8 mouse cellular contexts compared by ENCODE assay signal in the genomic region with DNA sequence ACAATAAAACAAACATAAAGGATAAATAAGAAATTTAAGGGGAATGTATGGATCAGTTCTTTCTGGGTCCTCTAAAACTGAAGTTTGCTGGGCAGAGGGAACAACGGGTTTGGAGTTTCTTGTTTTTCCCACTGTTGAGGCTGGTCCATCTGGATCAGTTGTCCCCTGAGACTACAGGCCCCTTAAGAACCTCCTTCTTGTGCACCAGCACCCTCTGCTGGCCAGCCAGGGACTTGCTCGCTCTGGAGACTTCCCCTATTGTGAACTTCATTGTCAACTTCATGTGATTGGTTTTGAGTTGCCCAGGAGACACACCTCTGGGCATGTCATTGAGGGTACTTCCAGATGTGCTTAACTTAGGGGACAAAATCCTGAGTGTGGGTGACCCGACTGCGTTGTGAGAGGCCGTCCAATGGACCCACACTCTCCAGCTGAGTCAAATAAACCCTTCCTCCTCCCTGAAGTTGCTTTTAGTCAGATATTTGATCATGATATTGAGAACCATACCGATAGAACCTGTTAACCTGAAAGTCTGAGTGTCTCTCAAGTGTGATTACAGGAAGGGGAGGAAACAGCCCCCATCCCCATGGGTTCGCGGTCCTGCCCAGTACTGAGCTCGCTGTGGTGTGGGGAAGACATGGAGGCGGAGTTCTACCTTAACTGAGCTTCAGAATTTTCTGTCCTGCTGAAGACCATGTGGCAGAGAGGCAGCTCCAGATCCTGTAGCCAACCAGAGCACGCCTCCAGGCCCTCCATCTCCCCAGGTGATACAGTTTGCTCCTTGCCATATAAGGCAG. TPM values are rescaled to one million over a fixed set of nuclear protein-coding genes. Genes with fewer than 3 reads are reported as not detected.
DNase-seq lines count a peak whose midpoint lies in the region; ATAC-seq lines count a peak whose summit lies in the region.

No protein-coding gene starts in this region.

- peak; percentile 88 for ATAC-seq in forebrain, embryonic 16.5 days
- 0 out of 2 replicates have a peak, but pooled peaks have one; percentile 54 for ATAC-seq in hindbrain, embryonic 15.5 days (ENCODE audit: low FRiP score, low read depth)

- H3K36me3 ChIP-seq in forebrain, embryonic 16.5 days (ENCODE audit: control insufficient read depth, insufficient read depth) = no peaks in the 10 kb centered on the region
- H3K36me3 ChIP-seq in hindbrain, embryonic 15.5 days = no peaks in the 10 kb centered on the region
- no peaks in the 10 kb centered on the region for H3K36me3 ChIP-seq in midbrain, embryonic 10.5 days

- H3K27me3 ChIP-seq in forebrain, embryonic 16.5 days (replicated peaks; ENCODE audit: control insufficient read depth, insufficient read depth, low read length) = no peaks in the 10 kb centered on the region
- H3K27me3 ChIP-seq in hindbrain, embryonic 15.5 days = no peaks in the 10 kb centered on the region
- H3K27me3 ChIP-seq in midbrain, embryonic 10.5 days (ENCODE audit: low read depth, poor library complexity, severe bottlenecking) = no peaks in the 10 kb centered on the region

- no peak overlapping the region for H3K4me3 ChIP-seq in forebrain, embryonic 16.5 days (replicated peaks; ENCODE audit: low read length)
- H3K4me3 ChIP-seq in hindbrain, embryonic 15.5 days = no peak overlapping the region
- no peak overlapping the region for H3K4me3 ChIP-seq in midbrain, embryonic 10.5 days

- 53% methylated on average over 11 of the region's 11 CpGs for WGBS in forebrain, embryonic 16.5 days
- 52% methylated on average over 11 of the region's 11 CpGs for WGBS in hindbrain, embryonic 15.5 days
- WGBS in midbrain, embryonic 10.5 days = 53% methylated on average over 11 of the region's 11 CpGs

- DNase-seq in R1 (ENCODE audit: low read depth, low spot score) = peak; percentile 86
- peak; percentile 66 for DNase-seq in cerebellum, adult 11-12 months
- DNase-seq in left cerebral cortex, adult 11 months (ENCODE audit: low spot score) = peak; percentile 19
- DNase-seq in midbrain, embryonic 10.5 days (ENCODE audit: low spot score) = peak; percentile 75
- peak; percentile 11 for DNase-seq in right cerebral cortex, postnatal 36 days (ENCODE audit: low spot score in 2 of 2)
- peak; percentile 62 to 64 for DNase-seq in urinary bladder, postnatal 36 days (ENCODE audit: low spot score in 2 of 2)

- no peak overlapping the region for H3K4me2 ChIP-seq in forebrain, embryonic 16.5 days (ENCODE audit: low read length)
- H3K4me2 ChIP-seq in hindbrain, embryonic 15.5 days = no peak overlapping the region

- no peaks in the 10 kb centered on the region for H3K9me3 ChIP-seq in forebrain, embryonic 16.5 days (ENCODE audit: control insufficient read depth, low read length)
- H3K9me3 ChIP-seq in hindbrain, embryonic 15.5 days = no peaks in the 10 kb centered on the region
- no peaks in the 10 kb centered on the region for H3K9me3 ChIP-seq in midbrain, embryonic 10.5 days (replicated peaks)

- H3K4me1 ChIP-seq in forebrain, embryonic 16.5 days (replicated peaks; ENCODE audit: control insufficient read depth, insufficient read depth, low read length) = no peaks in the 10 kb centered on the region
- no peaks in the 10 kb centered on the region for H3K4me1 ChIP-seq in hindbrain, embryonic 15.5 days (replicated peaks)
- H3K4me1 ChIP-seq in midbrain, embryonic 10.5 days = no peaks in the 10 kb centered on the region

- no peak overlapping the region for H3K9ac ChIP-seq in forebrain, embryonic 16.5 days (replicated peaks; ENCODE audit: low read depth, low read length)
- no peak overlapping the region for H3K9ac ChIP-seq in hindbrain, embryonic 15.5 days

- H3K27ac ChIP-seq in forebrain, embryonic 16.5 days (ENCODE audit: low read length) = no peak overlapping the region
- no peak overlapping the region for H3K27ac ChIP-seq in hindbrain, embryonic 15.5 days (replicated peaks)
- H3K27ac ChIP-seq in midbrain, embryonic 10.5 days (replicated peaks) = no peak overlapping the region

RNA-seq across cellular contexts. Expression of gene B3gat2, which starts 31.4 kb away (rescaled TPM):
- polyA plus RNA-seq in forebrain, embryonic 16.5 days (2015; fragmentation: Nextera tagmentation; extraction: Ambion mirVana) = 9.9 and 12.1 TPM in 2 replicates
- polyA plus RNA-seq in hindbrain, embryonic 15.5 days (2015; fragmentation: Nextera tagmentation; extraction: Ambion mirVana) = 18.9 and 22.1 TPM in 2 replicates
- polyA plus RNA-seq in midbrain, embryonic 10.5 days (2016; fragmentation: Nextera tagmentation; extraction: Ambion mirVana) = 1.1 TPM in 2 replicates

Comparison
In these comparisons a context has a peak if more than half of its experiments do, and no peak if none do; other contexts are left out.
1. DNase-seq: peak in every context shown above with its lines; median percentile 86 in R1; 75 in midbrain, embryonic 10.5 days; 66 in cerebellum, adult 11-12 months; 63 in urinary bladder, postnatal 36 days; 19 in left cerebral cortex, adult 11 months; 11 in right cerebral cortex, postnatal 36 days.